Mouse (Mus musculus) adrenal gland, postnatal 4 days (tissue): ENCODE measurements around the gene Gp9. TPM values are rescaled to one million over a fixed set of nuclear protein-coding genes. Genes with fewer than 3 reads are reported as not detected.

Experiments
- DNase-seq, 2 experiments: peaks; one replicate each; pipeline ENCODE4 v3.0.0; 2021 to 2022; ENCODE audit warnings: low spot score in 2 of 2, mixed read lengths in 2 of 2
- total RNA-seq, 2 experiments: library from RNA; stranded (reverse); gene quantifications; 2 replicates each; pipeline ENCODE4 v1.2.3; 2021

The Gp9 gene
- total RNA-seq, 2 experiments from 2014 or later, result 1.0 to 1.1 TPM

GRCm38 (mm10) chr6:87808521-87808920 lies 30.6 kb downstream of the Gp9 start:
- DNase-seq, result no peak

DNA sequence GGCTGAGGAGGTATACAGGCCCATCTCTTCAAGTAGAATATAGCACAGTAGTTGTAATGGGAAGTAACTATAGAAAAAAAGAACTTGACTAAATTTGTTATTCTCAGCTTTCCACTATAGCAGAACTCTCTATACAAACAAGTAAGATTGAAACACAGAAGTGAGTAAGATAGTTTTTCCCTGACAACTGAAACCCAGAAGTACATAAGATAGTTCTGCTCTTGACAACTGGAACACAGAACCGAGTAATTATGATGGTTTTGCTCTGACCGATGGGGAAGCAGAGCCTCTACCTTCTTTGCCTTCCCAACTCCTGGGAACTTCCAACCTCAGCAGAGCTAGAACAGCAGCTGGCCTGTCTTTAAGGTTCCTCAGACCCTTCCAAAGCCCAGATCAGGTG lies 31.3 kb downstream of the Gp9 start:
- DNase-seq, result no peak

DNA sequence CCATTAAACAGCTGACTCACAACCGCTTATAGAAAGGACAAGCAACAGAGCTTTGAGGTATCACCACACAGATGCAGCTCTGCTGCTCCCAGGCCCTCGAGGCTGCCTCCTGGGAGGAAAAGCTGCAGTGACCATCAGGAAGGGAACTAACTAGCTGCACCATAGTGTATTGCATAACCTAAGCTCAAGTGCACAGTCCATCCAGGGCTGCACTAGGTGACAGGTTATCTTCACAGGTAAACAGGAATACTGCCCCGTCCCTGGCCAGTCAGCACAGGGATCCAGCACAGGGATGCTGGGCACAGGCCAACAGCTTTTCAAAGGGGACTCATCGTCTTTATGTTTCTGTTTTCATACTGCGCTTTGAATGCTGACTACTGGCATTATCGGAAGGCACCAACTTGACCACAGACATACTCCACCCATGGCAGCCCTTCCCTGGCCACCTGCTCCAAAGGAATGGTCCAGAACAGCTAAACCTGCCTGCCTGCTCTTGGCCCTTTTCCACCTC lies 31.8 kb downstream of the Gp9 start:
- no peak for DNase-seq

GRCm38 (mm10) chr6:87810311-87810710 lies 32.4 kb downstream of the Gp9 start:
- DNase-seq, result no peak

- DNase-seq, result peak in 1 of 2 experiments; percentile 59
These were observed 33.1 kb downstream of the Gp9 start for GRCm38 (mm10) chr6:87810713-87811669.

GRCm38 (mm10) chr6:87811675-87812338 lies 33.9 kb downstream of the Gp9 start, which contains the start of gene Rab43:
Gene Rab43 (minus strand): TSS chr6:87812164.
- DNase-seq, result peak; percentile 85 to 86

GRCm38 (mm10) chr6:87812656-87813055 lies 34.8 kb downstream of the Gp9 start:
- DNase-seq, result no peak

DNA sequence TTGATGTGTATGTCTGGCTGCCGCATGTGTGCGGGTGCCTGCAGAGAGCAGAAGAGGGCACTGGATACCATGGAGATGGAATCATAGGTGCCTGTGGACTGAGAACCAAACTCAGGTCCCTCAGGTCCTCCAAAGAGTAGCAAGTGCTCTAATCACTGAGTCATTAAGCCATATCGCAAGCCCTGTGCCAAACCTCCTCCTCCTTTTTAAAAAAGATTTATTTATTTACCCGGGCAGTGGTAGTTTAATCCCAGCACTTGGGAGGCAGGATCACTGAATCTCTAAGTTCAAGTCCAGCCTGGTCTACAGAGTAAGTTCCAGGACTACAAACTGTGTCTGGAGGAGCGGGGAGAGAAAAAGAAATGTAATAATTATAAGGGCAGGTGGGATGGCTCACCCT lies 36.6 kb downstream of the Gp9 start:
- no peak for DNase-seq

DNA sequence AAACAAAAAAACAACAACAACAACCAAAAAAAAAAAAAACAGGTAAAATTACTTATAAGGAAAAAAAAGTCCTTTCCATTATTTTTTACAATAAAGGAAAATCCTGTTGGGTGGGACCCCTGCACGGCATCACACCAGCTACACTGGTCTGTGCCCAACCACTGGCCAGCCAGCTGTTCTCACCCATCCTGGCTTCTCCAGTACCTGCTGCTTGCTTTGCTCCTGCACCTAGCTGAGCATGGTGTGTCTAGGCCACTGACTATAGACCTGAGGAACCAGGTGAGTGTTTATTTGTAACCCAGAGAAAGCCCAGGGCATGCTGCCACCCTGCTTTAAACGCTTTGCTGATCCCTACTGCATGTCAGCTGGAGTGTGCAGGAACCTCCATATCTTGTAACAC lies 42.5 kb downstream of the Gp9 start:
- DNase-seq, result no peak

Other genes starting within 250 kb of the Gp9 start
- 1 to 10 TPM; 5.8 to 6.1 TPM for gene Arhgap25, start 244.8 kb upstream of the Gp9 start, total RNA-seq
- 1 to 10 TPM; 1.7 to 1.9 TPM for gene Prokr1, start 187.3 kb upstream of the Gp9 start, total RNA-seq
- 1 to 10 TPM; 9.4 TPM for gene Aplf, start 105.9 kb upstream of the Gp9 start, total RNA-seq
- 1 to 10 TPM; 2.0 to 2.1 TPM for gene Efcc1, start 47.2 kb upstream of the Gp9 start, total RNA-seq
- 10 to 100 TPM; 44.3 to 49.2 TPM for gene Rab43, start 34.1 kb downstream of the Gp9 start, total RNA-seq
- 1 to 10 TPM; 1.7 to 3.0 TPM for gene Gm45140, start 57.7 kb downstream of the Gp9 start, total RNA-seq
- gene Isy1, start 60.7 kb downstream of the Gp9 start, total RNA-seq, result 10 to 100 TPM; 37.4 to 43.2 TPM
- 100 to 1,000 TPM; 418 to 439 TPM for gene Cnbp, start 73.0 kb downstream of the Gp9 start, total RNA-seq
- 100 to 1,000 TPM; 132 to 136 TPM for gene Copg1, start 109.7 kb downstream of the Gp9 start, total RNA-seq
- 10 to 100 TPM; 33.4 to 35.9 TPM for gene Hmces, start 135.9 kb downstream of the Gp9 start, total RNA-seq
- 10 to 100 TPM; 67.6 to 77.3 TPM for gene H1fx, start 203.6 kb downstream of the Gp9 start, total RNA-seq